Mouse (Mus musculus) cerebral cortex, adult 2 months (tissue): Measurements from ENCODE around the gene Cyp2c55.

ENCODE experiments used
- WGBS: fragments of 180-500 bp; shearing (Covaris S2); methylation state at CpG from one replicate; pipeline ENCODE4 v1.1.7; 2018; 5-methylcytosine and 5-hydroxymethylcytosine counted together

Gene Cyp2c55

GRCm38 (mm10) chr19:39006715-39007114 is at the start of gene Cyp2c55:
Gene Cyp2c55 (plus strand): TSS chr19:39007019.

GRCm38 (mm10) chr19:38970741-38971140 is 36.1 kb upstream of the Cyp2c55 start:
- WGBS: 73% methylated on average over 6 of the region's 6 CpGs

DNA sequence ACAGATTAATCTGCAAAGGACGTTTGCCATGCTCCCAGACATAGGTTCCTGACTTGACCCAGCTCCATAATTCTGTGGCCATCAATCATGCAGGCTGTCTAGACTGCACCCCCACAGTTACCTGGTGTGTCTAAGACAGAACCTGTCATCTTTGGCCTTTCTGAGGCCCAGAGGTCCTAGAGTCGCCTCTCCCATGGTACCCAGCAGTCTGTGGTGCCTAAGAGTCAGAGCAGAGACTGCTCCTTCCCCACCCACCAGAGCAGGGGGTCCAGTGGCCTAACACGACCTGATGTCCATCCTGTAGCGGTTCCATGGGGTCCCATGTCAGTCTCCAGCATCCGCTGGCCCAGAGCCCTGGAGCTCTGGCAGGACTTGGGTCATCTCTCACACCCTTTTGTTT is 34.2 kb upstream of the Cyp2c55 start:
- 79% methylated on average over 5 of the region's 5 CpGs for WGBS

- WGBS: 41% methylated on average over 7 of the region's 7 CpGs
Measured at GRCm38 (mm10) chr19:38973666-38974065, 33.2 kb upstream of the Cyp2c55 start.

DNA sequence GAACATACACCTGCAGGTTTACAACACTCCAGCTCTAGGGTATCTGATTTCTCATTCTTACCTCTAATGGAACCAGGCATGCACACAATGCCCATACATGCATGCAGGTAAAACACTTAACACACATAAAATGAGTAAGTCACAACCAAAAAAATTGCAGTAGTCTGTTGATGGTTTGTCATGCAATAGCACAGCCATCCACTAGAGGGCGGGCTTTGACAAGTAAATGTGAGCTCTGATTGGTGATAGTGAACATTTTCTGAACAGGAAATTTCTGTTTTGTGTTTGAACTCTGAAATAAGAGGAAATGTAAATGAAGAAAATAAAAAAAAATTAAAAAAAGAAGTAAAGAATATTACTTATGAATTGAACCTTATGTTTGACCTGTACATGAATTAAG is 24.9 kb upstream of the Cyp2c55 start:
- WGBS: 0% methylated on average over 1 of the region's 1 CpGs

GRCm38 (mm10) chr19:38998248-38998647 is 8.6 kb upstream of the Cyp2c55 start:
- 84% methylated on average over 4 of the region's 4 CpGs for WGBS

DNA sequence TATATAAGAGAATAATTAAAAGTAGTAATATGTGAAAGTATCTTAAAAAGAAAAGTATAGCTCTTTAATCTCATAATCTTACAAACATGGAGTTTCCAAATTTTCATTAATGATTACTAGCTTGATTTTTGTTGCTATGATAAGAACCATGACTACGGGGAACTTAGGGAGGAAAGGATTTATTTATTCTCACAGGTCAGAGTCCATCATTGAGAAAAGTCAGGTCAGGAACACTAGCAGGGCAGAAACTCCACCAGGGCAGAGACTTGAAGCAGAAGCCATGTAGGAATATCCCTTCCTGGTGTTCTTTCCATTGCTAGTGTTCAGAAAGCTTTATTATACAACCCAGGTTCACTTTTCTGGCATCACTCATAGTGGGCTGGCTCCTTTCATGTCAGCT is 8.1 kb upstream of the Cyp2c55 start:
- WGBS: 82% methylated on average over 1 of the region's 1 CpGs

DNA sequence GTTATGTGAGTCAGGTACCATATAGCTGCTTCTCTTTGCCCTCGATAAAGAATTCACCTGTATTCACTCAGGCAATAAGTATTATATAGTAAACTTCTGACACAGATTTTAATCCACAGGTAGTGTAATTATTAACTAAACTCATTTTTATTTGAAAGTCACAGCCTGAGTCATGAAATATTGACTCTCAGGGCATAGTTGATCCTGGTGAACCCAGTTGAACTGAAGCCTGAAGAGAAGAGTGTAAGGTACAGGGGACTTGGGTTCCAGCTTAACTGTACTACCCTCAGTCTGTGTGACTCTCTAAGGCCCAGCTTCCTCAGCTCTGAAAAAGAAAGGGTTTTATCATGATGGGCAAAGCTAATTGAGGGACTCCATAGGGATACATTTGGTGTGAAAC is 1.7 kb upstream of the Cyp2c55 start:
- WGBS: 95% methylated on average over 1 of the region's 1 CpGs

DNA sequence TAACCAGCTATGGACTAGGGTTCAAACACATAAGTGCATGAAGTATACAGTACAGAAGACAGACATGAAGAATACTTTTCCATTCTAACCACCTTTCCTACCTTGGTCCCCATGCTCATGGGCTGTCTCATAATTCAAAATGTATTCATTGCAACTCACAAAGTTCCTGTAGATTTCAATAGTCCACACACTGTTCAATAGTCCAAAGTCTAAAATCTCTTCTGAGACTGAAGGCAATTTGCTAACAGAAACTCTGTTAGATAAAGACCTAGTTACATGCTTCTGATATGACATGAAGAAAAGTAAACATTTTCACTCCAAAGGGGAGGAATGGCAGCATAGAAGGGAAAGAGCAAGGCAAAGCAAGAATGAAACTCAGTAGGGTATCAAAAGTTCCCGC is 51.1 kb downstream of the Cyp2c55 start:
- WGBS: 97% methylated on average over 1 of the region's 1 CpGs

DNA sequence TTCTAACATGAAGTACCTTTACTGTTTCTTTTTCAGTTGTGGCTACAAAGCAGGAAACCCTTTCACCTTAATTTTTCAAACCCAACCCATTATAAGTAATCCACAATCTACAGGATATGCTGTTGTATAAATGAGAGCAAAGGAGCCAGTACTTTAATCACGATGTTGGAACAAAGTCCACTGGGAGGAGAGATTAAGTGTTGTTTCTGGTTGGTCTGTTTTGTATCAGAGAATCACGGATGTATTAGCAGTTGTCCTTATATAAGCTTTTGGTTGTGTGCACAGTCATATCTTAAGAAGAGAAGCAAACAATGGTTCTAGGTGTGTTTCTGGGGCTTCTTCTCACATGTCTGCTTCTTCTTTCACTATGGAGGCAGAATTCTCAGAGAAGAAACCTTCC is 53.9 kb downstream of the Cyp2c55 start, which contains the start of gene Cyp2c65:
TSS of gene Cyp2c65 (plus strand) at position 297 of the 400 bp plus-strand sequence.
- 60% methylated on average over 2 of the region's 2 CpGs for WGBS
